Mouse (Mus musculus): ENCODE results near the gene Strap. TPM values are rescaled to one million over a fixed set of nuclear protein-coding genes. Genes with fewer than 3 reads are reported as not detected.

The Strap gene
- 191 and 193 TPM in 2 replicates for polyA plus RNA-seq (2014; fragmentation: Nextera tagmentation; extraction: Ambion mirVana)

GRCm38 (mm10) chr6:137734846-137735609, at the start of gene Strap:
Strap (plus strand) TSS chr6:137735078.
- DNase-seq, result peak; percentile 100
- Histone ChIP-seq H3K27ac (ENCODE audit: low read depth) (peak within 1 kb of the TSS; percentile 80), H3K9ac (peak within 1 kb of the TSS; percentile 84), H3K36me3 (ENCODE audit: insufficient read depth) (peaks cover 28% of the 10 kb centered on the region), H3K9me3 (ENCODE audit: low read depth, low read length) (no peaks in the 10 kb centered on the region), H3K4me2 (peak within 1 kb of the TSS; percentile 77), H3K4me1 (ENCODE audit: insufficient read depth) (peaks cover 10% of the 10 kb centered on the region; the same call in 1 of the 2 replicates), H3K27me3 (ENCODE audit: insufficient read depth, low read length) (no peaks in the 10 kb centered on the region), H3K4me3 (ENCODE audit: low read depth, low read length) (peak within 1 kb of the TSS; percentile 78)
- peak; percentile 98 for ATAC-seq (ENCODE audit: insufficient read depth)
- WGBS, result 1% methylated on average over 72 of the region's 86 CpGs
- no peak for TF ChIP-seq CTCF (IDR thresholded peaks at IDR 0.05; ENCODE audit: low read depth)

GRCm38 (mm10) chr6:137687667-137688066, 47.2 kb upstream of the Strap start:
- H3K36me3 ChIP-seq (ENCODE audit: insufficient read depth), result no peaks in the 10 kb centered on the region
- no peaks in the 10 kb centered on the region for H3K4me1 ChIP-seq (ENCODE audit: insufficient read depth)
- no peak overlapping the region for H3K4me3 ChIP-seq (ENCODE audit: low read depth, low read length)
- no peaks in the 10 kb centered on the region for H3K27me3 ChIP-seq (ENCODE audit: insufficient read depth, low read length)
- 88% methylated on average over 5 of the region's 5 CpGs for WGBS
- no peaks in the 10 kb centered on the region for H3K9me3 ChIP-seq (ENCODE audit: low read depth, low read length)
- DNase-seq (no peak), ATAC-seq (ENCODE audit: insufficient read depth) (no peak)
- H3K27ac ChIP-seq (ENCODE audit: low read depth), result no peak overlapping the region
- TF ChIP-seq CTCF (IDR thresholded peaks at IDR 0.05; ENCODE audit: low read depth), result no peak
- no peak overlapping the region for H3K4me2 ChIP-seq
- no peak overlapping the region for H3K9ac ChIP-seq

DNA sequence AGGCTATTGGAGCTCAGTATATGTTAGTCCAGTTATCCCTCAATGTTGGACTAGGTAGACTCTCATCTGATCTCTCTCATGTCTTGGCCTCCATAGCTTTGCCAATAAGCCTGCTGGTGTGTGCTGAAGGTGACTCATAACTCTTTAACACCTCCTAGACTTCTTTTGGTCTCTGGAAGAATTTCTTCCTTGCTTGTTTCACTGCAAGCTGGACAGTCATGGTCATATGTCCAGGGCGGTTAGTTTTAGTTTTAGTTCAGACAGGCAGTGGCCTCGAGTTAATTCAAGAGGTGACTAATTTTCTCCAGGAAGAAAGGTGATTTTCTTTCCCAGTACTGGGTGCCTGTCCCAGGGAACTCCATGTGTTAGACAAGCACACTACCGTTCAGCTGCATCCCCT, 46.8 kb upstream of the Strap start:
- no peaks in the 10 kb centered on the region for H3K9me3 ChIP-seq (ENCODE audit: low read depth, low read length)
- no peak overlapping the region for H3K27ac ChIP-seq (ENCODE audit: low read depth)
- no peaks in the 10 kb centered on the region for H3K4me1 ChIP-seq (ENCODE audit: insufficient read depth)
- WGBS, result 71% methylated on average over 3 of the region's 3 CpGs
- no peak overlapping the region for H3K9ac ChIP-seq
- no peak overlapping the region for H3K4me3 ChIP-seq (ENCODE audit: low read depth, low read length)
- H3K4me2 ChIP-seq, result no peak overlapping the region
- no peak for DNase-seq
- no peak for TF ChIP-seq CTCF (IDR thresholded peaks at IDR 0.05; ENCODE audit: low read depth)
- no peak for ATAC-seq (ENCODE audit: insufficient read depth)
- H3K27me3 ChIP-seq (ENCODE audit: insufficient read depth, low read length), result no peaks in the 10 kb centered on the region
- H3K36me3 ChIP-seq (ENCODE audit: insufficient read depth), result no peaks in the 10 kb centered on the region

DNA sequence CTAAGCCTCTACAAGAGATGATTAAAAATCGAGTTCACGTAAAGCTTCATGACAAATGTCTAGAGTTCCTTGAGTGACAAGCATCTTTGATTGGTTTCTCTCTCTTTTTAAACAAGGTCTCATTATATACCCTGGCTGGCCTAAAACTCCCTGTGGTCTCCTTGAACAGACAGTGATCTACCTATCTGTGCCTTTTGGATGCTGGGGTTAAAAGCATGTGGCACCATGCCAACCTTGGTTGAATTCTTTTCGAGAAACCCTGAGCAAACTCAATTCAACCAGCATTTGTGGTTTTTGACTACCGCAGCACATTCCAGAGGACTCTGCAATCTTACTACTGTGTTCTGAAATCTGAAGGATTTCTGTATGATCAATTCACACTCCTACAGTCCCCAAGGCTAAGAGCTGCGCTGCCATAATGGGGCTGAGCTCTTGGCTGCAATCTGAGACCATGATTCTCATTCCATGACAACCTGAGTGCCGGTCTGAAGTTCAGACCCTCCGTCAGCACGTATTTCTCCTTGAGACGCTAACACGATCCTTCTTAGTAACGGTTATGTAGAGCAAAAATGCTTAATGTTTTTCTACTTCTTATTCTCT, 46.3 kb upstream of the Strap start:
- no peak overlapping the region for H3K27ac ChIP-seq (ENCODE audit: low read depth)
- H3K27me3 ChIP-seq (ENCODE audit: insufficient read depth, low read length), result no peaks in the 10 kb centered on the region
- no peak overlapping the region for H3K4me2 ChIP-seq
- 39% methylated on average over 11 of the region's 11 CpGs for WGBS
- DNase-seq (peak; percentile 64), ATAC-seq (ENCODE audit: insufficient read depth) (peak; percentile 49; the same call in 1 of the 2 replicates)
- H3K9me3 ChIP-seq (ENCODE audit: low read depth, low read length), result no peaks in the 10 kb centered on the region
- no peak for TF ChIP-seq CTCF (IDR thresholded peaks at IDR 0.05; ENCODE audit: low read depth)
- no peaks in the 10 kb centered on the region for H3K4me1 ChIP-seq (ENCODE audit: insufficient read depth)
- H3K36me3 ChIP-seq (ENCODE audit: insufficient read depth), result no peaks in the 10 kb centered on the region
- no peak overlapping the region for H3K9ac ChIP-seq
- H3K4me3 ChIP-seq (ENCODE audit: low read depth, low read length), result no peak overlapping the region

- Histone ChIP-seq H3K27ac (ENCODE audit: low read depth) (no peak overlapping the region), H3K4me3 (ENCODE audit: low read depth, low read length) (no peak overlapping the region), H3K9ac (no peak overlapping the region), H3K9me3 (ENCODE audit: low read depth, low read length) (no peaks in the 10 kb centered on the region), H3K4me1 (ENCODE audit: insufficient read depth) (no peaks in the 10 kb centered on the region), H3K4me2 (no peak overlapping the region), H3K27me3 (ENCODE audit: insufficient read depth, low read length) (no peaks in the 10 kb centered on the region), H3K36me3 (ENCODE audit: insufficient read depth) (no peaks in the 10 kb centered on the region)
- no peak for DNase-seq
- WGBS, result 51% methylated on average over 2 of the region's 2 CpGs
- no peak for TF ChIP-seq CTCF (IDR thresholded peaks at IDR 0.05; ENCODE audit: low read depth)
- ATAC-seq (ENCODE audit: insufficient read depth), result no peak
Measured at GRCm38 (mm10) chr6:137690550-137691119, 44.2 kb upstream of the Strap start.

DNA sequence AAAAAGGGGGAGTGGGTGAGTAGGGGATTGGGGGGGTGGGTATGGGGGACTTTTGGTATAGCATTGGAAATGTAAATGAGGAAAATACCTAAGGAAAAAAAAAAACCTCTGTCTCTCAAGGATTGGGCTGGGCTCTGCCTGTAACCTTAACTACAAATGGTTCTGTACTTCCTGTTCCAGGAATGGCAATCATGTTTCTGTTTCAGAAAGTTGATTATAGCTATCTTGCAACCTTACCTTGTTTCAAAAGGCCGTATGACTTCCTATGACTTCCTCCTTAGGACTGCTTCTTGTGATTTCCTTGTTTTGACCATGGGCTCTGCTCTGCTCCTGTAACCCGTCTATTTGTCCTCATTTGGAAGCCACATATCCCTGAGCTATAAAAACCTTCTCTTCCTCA, 40.6 kb upstream of the Strap start:
- Histone ChIP-seq H3K4me3 (ENCODE audit: low read depth, low read length) (no peak overlapping the region), H3K4me1 (ENCODE audit: insufficient read depth) (no peaks in the 10 kb centered on the region; the same call in 1 of the 2 replicates), H3K9me3 (ENCODE audit: low read depth, low read length) (no peaks in the 10 kb centered on the region), H3K9ac (no peak overlapping the region), H3K27me3 (ENCODE audit: insufficient read depth, low read length) (no peaks in the 10 kb centered on the region), H3K4me2 (no peak overlapping the region), H3K27ac (ENCODE audit: low read depth) (no peak overlapping the region), H3K36me3 (ENCODE audit: insufficient read depth) (no peaks in the 10 kb centered on the region)
- ATAC-seq (ENCODE audit: insufficient read depth) (no peak), DNase-seq (no peak)
- WGBS, result 73% methylated on average over 2 of the region's 2 CpGs
- no peak for TF ChIP-seq CTCF (IDR thresholded peaks at IDR 0.05; ENCODE audit: low read depth)

- no peak overlapping the region for H3K9ac ChIP-seq
- H3K36me3 ChIP-seq (ENCODE audit: insufficient read depth), result no peaks in the 10 kb centered on the region
- no peak for ATAC-seq (ENCODE audit: insufficient read depth)
- no peaks in the 10 kb centered on the region for H3K9me3 ChIP-seq (ENCODE audit: low read depth, low read length)
- no peak overlapping the region for H3K4me3 ChIP-seq (ENCODE audit: low read depth, low read length)
- no peak overlapping the region for H3K4me2 ChIP-seq
- no peaks in the 10 kb centered on the region; the same call in 1 of the 2 replicates for H3K4me1 ChIP-seq (ENCODE audit: insufficient read depth)
- TF ChIP-seq CTCF (IDR thresholded peaks at IDR 0.05; ENCODE audit: low read depth), result no peak
- 85% methylated on average over 8 of the region's 8 CpGs for WGBS
- no peaks in the 10 kb centered on the region for H3K27me3 ChIP-seq (ENCODE audit: insufficient read depth, low read length)
- no peak for DNase-seq
- no peak overlapping the region for H3K27ac ChIP-seq (ENCODE audit: low read depth)
Measured at GRCm38 (mm10) chr6:137695046-137695445, 39.8 kb upstream of the Strap start.

All from lung, embryonic 14.5 days (tissue).